Mouse (Mus musculus) bone marrow, adult 2 months (tissue): ENCODE data around the gene Dbx1.

ENCODE experiments used
- CTCF ChIP-seq: fragments of 200-500 bp; IDR thresholded peaks from 2 replicates; pipeline ENCODE4 v1.5.1; 2011; ENCODE audit warnings: low read length, control low read depth; ENCODE audit not compliant: control insufficient read depth, insufficient read depth
- POLR2A ChIP-seq: fragments of 200-500 bp; IDR thresholded peaks from 2 replicates; pipeline ENCODE4 v1.6.1; 2011; ENCODE audit warnings: low read depth, mild to moderate bottlenecking, control low read depth, low read length, borderline replicate concordance; ENCODE audit not compliant: control insufficient read depth

DNA sequence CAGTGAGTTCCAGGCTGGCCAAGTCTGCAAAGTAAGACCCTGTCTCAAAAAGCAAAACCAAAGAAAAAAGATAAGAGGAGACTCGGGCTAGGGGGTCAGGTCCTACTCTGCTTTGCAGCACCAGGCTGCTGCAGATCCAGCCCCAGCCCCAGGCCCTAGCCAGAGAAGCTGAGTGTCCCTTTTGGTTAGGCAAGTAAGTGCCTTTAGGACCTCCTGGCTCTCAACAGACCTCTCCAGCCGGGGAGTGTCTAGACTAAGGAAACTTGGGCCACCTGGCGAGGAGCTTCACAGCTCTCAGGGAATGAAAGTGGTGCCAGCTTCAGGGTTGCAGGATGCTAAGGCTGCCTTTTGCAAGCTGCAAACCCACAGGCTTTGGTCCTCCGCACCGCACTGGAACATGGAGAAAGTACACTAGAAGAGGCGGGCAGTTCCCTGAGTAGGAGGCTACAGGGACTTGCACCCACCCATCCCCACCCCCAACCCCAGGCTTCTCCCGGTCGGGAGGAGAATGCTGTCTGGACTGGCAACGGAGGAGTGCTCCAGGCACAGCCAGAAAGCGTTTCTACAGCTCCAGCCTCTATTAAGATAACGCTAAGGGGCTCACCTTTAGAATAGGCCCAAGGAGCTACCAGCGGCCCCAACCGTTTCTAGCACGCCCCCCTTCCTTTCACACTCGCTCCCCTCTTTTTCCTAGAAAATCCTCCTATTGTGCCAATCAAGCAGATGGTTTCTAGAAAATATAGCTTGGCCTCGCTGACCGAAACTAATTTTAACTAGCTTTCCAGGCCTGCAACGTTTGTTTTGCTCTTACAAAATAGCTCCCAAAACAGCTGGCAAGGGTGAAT lies 3.4 kb upstream of the Dbx1 start:
- no peak for TF ChIP-seq POLR2A
- TF ChIP-seq CTCF, result no peak
